Mouse (Mus musculus) limb, embryonic 12.5 days (tissue): Measurements from ENCODE around the gene Tut7. TPM values are rescaled to one million over a fixed set of nuclear protein-coding genes. Genes with fewer than 3 reads are reported as not detected.
A peak's percentile ranks its signal among the peaks of the same experiment; 100 is the strongest.
"Not testable (repeated sequence)": the region's sequence is repeated elsewhere in the genome, so short reads cannot be mapped to it uniquely, and the experiment has no call there.

ENCODE experiments used
- ATAC-seq: fragments of 200-750 bp; cut with Nextera tagmentation; 2 replicates; pipeline ENCODE4 v1.8.0; 2017; ENCODE audit warnings: low read depth, moderate TSS enrichment; ENCODE audit not compliant: insufficient number of reproducible peaks, insufficient read depth, low FRiP score, low TSS enrichment
- H3K27ac ChIP-seq: fragments of 300-500 bp; sonication (generic); 2 replicates; pipeline ENCODE4 v1.5.1; 2016; ENCODE audit warnings: mild to moderate bottlenecking, moderate library complexity
- H3K27me3 ChIP-seq: fragments of 300-500 bp; sonication (generic); 2 replicates; pipeline ENCODE4 v1.6.1; 2016; ENCODE audit warnings: mild to moderate bottlenecking, moderate library complexity
- H3K36me3 ChIP-seq: fragments of 300-500 bp; sonication (generic); 2 replicates; pipeline ENCODE4 v1.6.1; 2016; ENCODE audit warnings: mild to moderate bottlenecking, moderate library complexity
- H3K4me1 ChIP-seq: fragments of 300-500 bp; sonication (generic); replicated peaks from 2 replicates; pipeline ENCODE4 v1.6.1; 2016
- H3K4me2 ChIP-seq: fragments of 300-500 bp; sonication (generic); 2 replicates; pipeline ENCODE4 v1.6.1; 2016; ENCODE audit warnings: mild to moderate bottlenecking, moderate library complexity
- H3K4me3 ChIP-seq: fragments of 300-500 bp; sonication (generic); replicated peaks from 2 replicates; pipeline ENCODE4 v1.5.1; 2016; ENCODE audit warnings: mild to moderate bottlenecking
- H3K9ac ChIP-seq: fragments of 300-500 bp; sonication (generic); replicated peaks from 2 replicates; pipeline ENCODE4 v1.6.1; 2016; ENCODE audit warnings: mild to moderate bottlenecking, moderate library complexity
- H3K9me3 ChIP-seq: fragments of 300-500 bp; sonication (generic); 2 replicates; pipeline ENCODE4 v1.6.1; 2016; ENCODE audit warnings: mild to moderate bottlenecking, moderate library complexity
- WGBS: fragments of 180-500 bp; shearing (Covaris S2); methylation state at CpG from one replicate; pipeline ENCODE4 v1.1.7; 2016; 5-methylcytosine and 5-hydroxymethylcytosine counted together
- polyA plus RNA-seq: library from polyadenylated mRNA; unstranded; fragments of >200 nt; fragmentation: Nextera tagmentation; extraction: Ambion mirVana; gene quantifications from 2 replicates; pipeline ENCODE4 v1.2.1, GENCODE M21; 2016

The Tut7 gene
- polyA plus RNA-seq, 1 experiment from 2014 or later, result 56.5 TPM

- Histone ChIP-seq H3K27ac (no peak within 1 kb of the TSS), H3K4me1 (peaks cover 2% of the 10 kb centered on the region; the same call in 1 of the 2 replicates), H3K27me3 (peaks cover 6% of the 10 kb centered on the region), H3K4me3 (no peak within 1 kb of the TSS), H3K9ac (no peak within 1 kb of the TSS), H3K9me3 (no peaks in the 10 kb centered on the region), H3K36me3 (no peaks in the 10 kb centered on the region), H3K4me2 (no peak within 1 kb of the TSS)
- ATAC-seq, result no peak
- 44% methylated on average over 6 of the region's 7 CpGs for WGBS
Measured at GRCm38 (mm10) chr13:59731652-59732051, 91.3 kb downstream of the Tut7 start, which contains the start of gene Spata31d1d. Spata31d1d (minus strand) TSS chr13:59731752.

GRCm38 (mm10) chr13:59728378-59729093 lies 94.4 kb downstream of the Tut7 start:
- Histone ChIP-seq H3K9ac (no peak overlapping the region), H3K27me3 (peaks cover 15% of the 10 kb centered on the region), H3K27ac (no peak overlapping the region), H3K36me3 (no peaks in the 10 kb centered on the region), H3K4me1 (peaks cover 11% of the 10 kb centered on the region; the same call in 1 of the 2 replicates), H3K9me3 (no peaks in the 10 kb centered on the region), H3K4me3 (no peak overlapping the region), H3K4me2 (no peak overlapping the region)
- no peak for ATAC-seq
- WGBS, result 28% methylated on average over 7 of the region's 7 CpGs

GRCm38 (mm10) chr13:59726139-59726867 lies 96.6 kb downstream of the Tut7 start:
- H3K4me1 ChIP-seq, result peaks cover 11% of the 10 kb centered on the region; the same call in 1 of the 2 replicates
- H3K4me3 ChIP-seq, result peak overlapping the region; percentile 21
- no peak overlapping the region for H3K27ac ChIP-seq
- no peaks in the 10 kb centered on the region for H3K9me3 ChIP-seq
- H3K27me3 ChIP-seq, result peaks cover 15% of the 10 kb centered on the region
- peak overlapping the region; percentile 52 for H3K4me2 ChIP-seq
- no peaks in the 10 kb centered on the region for H3K36me3 ChIP-seq
- peak overlapping the region; percentile 37; the same call in 1 of the 2 replicates for H3K9ac ChIP-seq
- ATAC-seq, result no peak
- WGBS, result 29% methylated on average over 29 of the region's 29 CpGs

GRCm38 (mm10) chr13:59722089-59722488 lies 100.9 kb downstream of the Tut7 start:
- WGBS, result 83% methylated on average over 1 of the region's 1 CpGs
- Histone ChIP-seq H3K4me1 (peaks cover 18% of the 10 kb centered on the region; the same call in 1 of the 2 replicates), H3K27me3 (0 out of 2 replicates have a peak, but pooled peaks cover 12% of the 10 kb centered on the region)
- ATAC-seq, H3K9ac ChIP-seq, H3K4me3 ChIP-seq, H3K4me2 ChIP-seq, H3K36me3 ChIP-seq, H3K9me3 ChIP-seq, H3K27ac ChIP-seq: not testable (repeated sequence)

Other genes starting within 250 kb of the Tut7 start
- gene Agtpbp1, start 237.9 kb downstream of the Tut7 start, polyA plus RNA-seq, result 9.0 and 9.3 TPM in 2 replicates
- 122 and 127 TPM in 2 replicates for gene Naa35, start 237.9 kb downstream of the Tut7 start, polyA plus RNA-seq
- gene Golm1, start 147.3 kb downstream of the Tut7 start, polyA plus RNA-seq, result 55.3 and 59.9 TPM in 2 replicates
- gene 4921517D22Rik, start 129.0 kb downstream of the Tut7 start, polyA plus RNA-seq, result not detected in 2 replicates
- gene Spata31d1a, start 112.8 kb downstream of the Tut7 start, polyA plus RNA-seq, result not detected in 2 replicates
- not detected in 2 replicates for gene Spata31d1b, start 110.9 kb downstream of the Tut7 start, polyA plus RNA-seq
- gene Spata31d1d, start 91.4 kb downstream of the Tut7 start, polyA plus RNA-seq, result not detected in 2 replicates
- 0.24 and 0.46 TPM in 2 replicates for gene 1700014D04Rik, start 76.4 kb downstream of the Tut7 start, polyA plus RNA-seq
- 97.7 and 98.3 TPM in 2 replicates for gene Isca1, start 53.3 kb downstream of the Tut7 start, polyA plus RNA-seq
- not detected in 2 replicates for gene Gm49354, start 40.9 kb downstream of the Tut7 start, polyA plus RNA-seq